Mouse (Mus musculus): Measurements from ENCODE around the gene Crls1. TPM values are rescaled to one million over a fixed set of nuclear protein-coding genes. Genes with fewer than 3 reads are reported as not detected.

The Crls1 gene
- polyA plus RNA-seq, 1 experiment from 2014 or later: 25.6 TPM

DNA sequence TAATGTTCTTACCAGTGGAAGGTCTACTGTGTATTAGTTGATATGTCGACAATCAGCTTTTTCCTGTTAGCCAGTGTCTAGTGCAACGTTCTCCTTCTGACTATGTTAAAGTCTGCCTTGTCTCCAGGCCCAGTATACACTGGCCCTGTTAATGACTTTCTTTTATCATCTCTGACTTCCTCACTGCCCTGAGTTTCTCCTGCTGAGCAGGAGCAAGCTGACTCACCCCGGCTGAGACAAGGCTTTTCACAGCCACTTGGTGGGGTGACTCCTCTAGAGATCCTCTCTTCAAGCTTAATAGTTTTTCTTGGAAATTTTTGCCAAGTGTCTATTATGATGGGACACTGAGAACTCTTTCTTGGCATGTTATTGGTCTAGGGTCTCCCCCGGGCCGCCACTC is 9.9 kb downstream of the Crls1 start:
- no peak overlapping the region for H3K4me3 ChIP-seq (ENCODE audit: low read depth, low read length)
- DNase-seq (ENCODE audit: low spot score) (no peak), ATAC-seq (ENCODE audit: insufficient read depth, low FRiP score, low TSS enrichment) (no peak)
- no peaks in the 10 kb centered on the region for H3K36me3 ChIP-seq (ENCODE audit: control insufficient read depth, insufficient read depth, low read length)
- H3K4me1 ChIP-seq (ENCODE audit: control insufficient read depth, insufficient read depth, low read length): no peaks in the 10 kb centered on the region
- no peak overlapping the region for H3K4me2 ChIP-seq (ENCODE audit: low read depth)
- WGBS: 82% methylated on average over 5 of the region's 5 CpGs
- no peak overlapping the region for H3K27ac ChIP-seq (ENCODE audit: low read depth, low read length)
- H3K9me3 ChIP-seq (ENCODE audit: control insufficient read depth, low read length): no peaks in the 10 kb centered on the region
- no peak overlapping the region for H3K9ac ChIP-seq (ENCODE audit: low read length)
- no peaks in the 10 kb centered on the region for H3K27me3 ChIP-seq (ENCODE audit: control insufficient read depth, insufficient read depth, low read length)

DNA sequence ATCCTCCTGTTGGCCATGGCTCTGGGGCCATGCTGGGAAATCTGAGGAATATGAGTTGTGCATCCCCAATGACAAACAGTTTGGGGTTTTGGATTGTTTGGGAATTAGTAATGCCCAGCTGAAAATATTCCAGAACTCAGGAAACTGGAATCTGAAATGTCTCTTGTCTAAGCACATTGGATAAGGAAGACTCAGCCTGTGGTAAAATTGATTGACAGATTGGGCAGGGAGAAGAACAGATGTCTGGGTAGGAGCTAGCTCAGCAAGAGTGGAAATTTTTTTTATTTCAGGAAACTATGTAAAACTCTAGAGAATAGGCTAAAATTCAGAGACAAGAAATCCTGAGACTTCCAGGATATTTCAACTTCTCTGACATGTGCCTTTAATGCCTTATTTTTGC is 14.0 kb downstream of the Crls1 start:
- no peak for ATAC-seq (ENCODE audit: insufficient read depth, low FRiP score, low TSS enrichment)

DNA sequence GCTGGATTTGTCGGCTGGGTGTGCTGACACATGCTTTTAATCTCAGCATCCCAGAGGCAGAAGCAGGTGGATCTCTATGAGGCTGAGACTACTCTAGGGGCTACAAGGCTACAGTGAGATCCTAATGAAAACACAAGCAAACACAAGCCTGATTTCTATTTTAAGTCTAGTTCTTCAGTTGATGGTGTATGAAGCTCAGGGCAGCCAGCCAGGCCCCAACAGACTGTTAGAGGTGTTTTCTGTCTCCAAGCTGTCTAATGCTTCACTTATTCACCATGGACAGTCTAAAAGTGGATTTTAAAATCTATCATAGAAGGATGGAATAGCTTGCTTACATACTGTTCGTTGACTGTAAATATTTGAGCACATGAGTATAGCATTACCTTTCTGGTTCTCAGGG is 15.0 kb downstream of the Crls1 start:
- Histone ChIP-seq H3K27me3 (ENCODE audit: control insufficient read depth, insufficient read depth, low read length) (no peaks in the 10 kb centered on the region), H3K9me3 (ENCODE audit: control insufficient read depth, low read length) (no peaks in the 10 kb centered on the region), H3K9ac (ENCODE audit: low read length) (no peak overlapping the region), H3K4me3 (ENCODE audit: low read depth, low read length) (no peak overlapping the region), H3K4me1 (ENCODE audit: control insufficient read depth, insufficient read depth, low read length) (no peaks in the 10 kb centered on the region), H3K36me3 (ENCODE audit: control insufficient read depth, insufficient read depth, low read length) (0 out of 2 replicates have a peak, but pooled peaks cover 2% of the 10 kb centered on the region), H3K4me2 (ENCODE audit: low read depth) (no peak overlapping the region), H3K27ac (ENCODE audit: low read depth, low read length) (no peak overlapping the region)
- ATAC-seq (ENCODE audit: insufficient read depth, low FRiP score, low TSS enrichment) (no peak), DNase-seq (ENCODE audit: low spot score) (no peak)
- WGBS: 93% methylated on average over 2 of the region's 2 CpGs

More for the DNA sequence above, 14.0 kb downstream of the Crls1 start:
- DNase-seq (ENCODE audit: low spot score): no peak
- Histone ChIP-seq H3K4me2 (ENCODE audit: low read depth) (no peak overlapping the region), H3K36me3 (ENCODE audit: control insufficient read depth, insufficient read depth, low read length) (0 out of 2 replicates have a peak, but pooled peaks cover 2% of the 10 kb centered on the region), H3K4me1 (ENCODE audit: control insufficient read depth, insufficient read depth, low read length) (no peaks in the 10 kb centered on the region), H3K27ac (ENCODE audit: low read depth, low read length) (no peak overlapping the region), H3K9ac (ENCODE audit: low read length) (no peak overlapping the region), H3K9me3 (ENCODE audit: control insufficient read depth, low read length) (no peaks in the 10 kb centered on the region), H3K4me3 (ENCODE audit: low read depth, low read length) (no peak overlapping the region), H3K27me3 (ENCODE audit: control insufficient read depth, insufficient read depth, low read length) (no peaks in the 10 kb centered on the region)

DNA sequence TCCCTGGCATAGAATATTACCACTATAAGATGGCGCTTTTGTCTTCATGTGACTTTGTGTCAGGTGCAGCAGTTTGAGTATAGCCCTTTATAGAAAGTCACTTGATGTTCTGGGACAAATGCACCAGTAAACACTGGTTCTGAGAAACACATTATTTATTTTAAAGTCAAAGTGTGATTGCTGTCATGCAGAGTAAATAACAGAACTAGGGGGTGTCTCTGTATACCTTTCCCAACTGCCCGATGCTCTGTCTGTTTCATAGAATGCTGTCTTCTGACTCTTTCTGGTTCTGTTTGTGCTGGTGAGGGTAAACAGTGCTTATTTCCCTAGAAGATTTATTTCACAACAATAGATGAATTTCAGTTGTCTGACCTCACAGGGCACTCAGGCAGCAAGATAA is 16.9 kb downstream of the Crls1 start:
- Histone ChIP-seq H3K27ac (ENCODE audit: low read depth, low read length) (no peak overlapping the region), H3K9ac (ENCODE audit: low read length) (no peak overlapping the region), H3K4me1 (ENCODE audit: control insufficient read depth, insufficient read depth, low read length) (no peaks in the 10 kb centered on the region), H3K4me3 (ENCODE audit: low read depth, low read length) (no peak overlapping the region), H3K9me3 (ENCODE audit: control insufficient read depth, low read length) (no peaks in the 10 kb centered on the region), H3K36me3 (ENCODE audit: control insufficient read depth, insufficient read depth, low read length) (0 out of 2 replicates have a peak, but pooled peaks cover 2% of the 10 kb centered on the region), H3K4me2 (ENCODE audit: low read depth) (no peak overlapping the region), H3K27me3 (ENCODE audit: control insufficient read depth, insufficient read depth, low read length) (no peaks in the 10 kb centered on the region)
- no peak for DNase-seq (ENCODE audit: low spot score)
- WGBS: 93% methylated on average over 2 of the region's 2 CpGs
- ATAC-seq (ENCODE audit: insufficient read depth, low FRiP score, low TSS enrichment): no peak

DNA sequence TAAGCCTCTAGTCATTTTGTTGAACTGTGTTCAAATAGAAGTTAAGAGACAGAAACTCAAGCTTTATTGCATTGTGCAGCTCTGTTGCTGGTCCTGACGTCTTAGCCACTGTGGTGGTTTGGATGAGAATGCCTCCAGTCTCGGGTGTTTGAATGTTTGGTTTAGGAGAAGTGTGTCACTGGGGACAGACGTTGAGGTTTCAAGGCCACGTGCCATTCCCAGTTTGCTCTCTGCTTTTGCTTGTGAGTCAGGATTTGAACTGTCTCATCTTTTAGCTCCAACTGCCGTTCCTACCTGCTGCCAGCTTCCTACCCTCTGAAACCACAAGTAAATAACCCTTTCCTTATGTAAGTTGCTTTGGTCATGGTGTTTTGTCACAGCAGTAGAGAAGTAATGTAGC is 21.1 kb downstream of the Crls1 start:
- Histone ChIP-seq H3K27me3 (ENCODE audit: control insufficient read depth, insufficient read depth, low read length) (no peaks in the 10 kb centered on the region), H3K27ac (ENCODE audit: low read depth, low read length) (no peak overlapping the region), H3K4me1 (ENCODE audit: control insufficient read depth, insufficient read depth, low read length) (no peaks in the 10 kb centered on the region), H3K36me3 (ENCODE audit: control insufficient read depth, insufficient read depth, low read length) (0 out of 2 replicates have a peak, but pooled peaks cover 2% of the 10 kb centered on the region), H3K4me3 (ENCODE audit: low read depth, low read length) (no peak overlapping the region), H3K9ac (ENCODE audit: low read length) (no peak overlapping the region), H3K9me3 (ENCODE audit: control insufficient read depth, low read length) (no peaks in the 10 kb centered on the region), H3K4me2 (ENCODE audit: low read depth) (no peak overlapping the region)
- DNase-seq (ENCODE audit: low spot score) (no peak), ATAC-seq (ENCODE audit: insufficient read depth, low FRiP score, low TSS enrichment) (no peak)
- 84% methylated on average over 5 of the region's 5 CpGs for WGBS

DNA sequence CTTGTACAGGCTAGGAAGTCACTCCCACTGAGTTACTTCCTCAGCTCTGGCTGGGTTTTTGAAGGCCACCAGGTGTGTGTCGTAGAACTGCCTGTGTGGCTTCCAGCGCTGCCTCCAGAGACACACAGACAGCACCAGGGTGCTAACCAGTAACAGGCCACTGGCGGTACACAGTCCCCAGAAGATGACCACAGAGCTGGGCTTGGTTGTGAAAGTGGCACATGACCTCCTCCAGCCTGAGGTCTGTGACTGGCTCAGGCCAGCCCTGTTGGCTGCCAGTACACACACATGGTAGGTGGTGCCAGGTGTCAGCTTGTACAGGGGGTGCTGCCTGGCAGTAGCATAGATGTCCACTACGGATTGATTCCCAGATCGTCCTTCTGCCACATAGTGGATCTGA is 23.2 kb downstream of the Crls1 start:
- Histone ChIP-seq H3K27ac (ENCODE audit: low read depth, low read length) (no peak overlapping the region), H3K9me3 (ENCODE audit: control insufficient read depth, low read length) (no peaks in the 10 kb centered on the region), H3K4me1 (ENCODE audit: control insufficient read depth, insufficient read depth, low read length) (no peaks in the 10 kb centered on the region), H3K4me2 (ENCODE audit: low read depth) (no peak overlapping the region), H3K9ac (ENCODE audit: low read length) (no peak overlapping the region), H3K27me3 (ENCODE audit: control insufficient read depth, insufficient read depth, low read length) (no peaks in the 10 kb centered on the region), H3K4me3 (ENCODE audit: low read depth, low read length) (no peak overlapping the region), H3K36me3 (ENCODE audit: control insufficient read depth, insufficient read depth, low read length) (no peaks in the 10 kb centered on the region)
- no peak for ATAC-seq (ENCODE audit: insufficient read depth, low FRiP score, low TSS enrichment)
- 89% methylated on average over 5 of the region's 5 CpGs for WGBS
- no peak for DNase-seq (ENCODE audit: low spot score)

DNA sequence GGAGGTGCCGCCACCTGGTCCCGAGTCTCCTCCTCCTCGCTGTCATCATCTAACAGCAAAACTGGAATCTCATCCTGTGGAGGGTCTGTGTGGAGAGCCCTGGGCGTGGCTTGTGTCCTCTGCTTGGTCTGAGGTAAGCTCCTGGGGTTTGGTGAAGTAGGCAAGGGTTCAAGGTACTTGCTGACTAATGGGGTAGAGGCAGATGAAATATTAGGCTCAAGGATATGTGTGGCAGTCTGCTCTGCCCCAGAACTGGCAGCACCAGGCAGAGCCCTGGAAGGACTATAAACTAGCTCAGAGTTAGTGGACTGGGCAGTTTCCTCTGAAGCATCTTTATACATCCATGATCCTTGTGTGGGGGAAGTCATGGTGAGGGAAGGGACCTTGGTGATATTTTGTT is 23.8 kb downstream of the Crls1 start:
- no peaks in the 10 kb centered on the region for H3K27me3 ChIP-seq (ENCODE audit: control insufficient read depth, insufficient read depth, low read length)
- H3K36me3 ChIP-seq (ENCODE audit: control insufficient read depth, insufficient read depth, low read length): no peaks in the 10 kb centered on the region
- ATAC-seq (ENCODE audit: insufficient read depth, low FRiP score, low TSS enrichment): no peak
- WGBS: 76% methylated on average over 4 of the region's 4 CpGs
- no peak overlapping the region for H3K9ac ChIP-seq (ENCODE audit: low read length)
- no peak for DNase-seq (ENCODE audit: low spot score)
- H3K27ac ChIP-seq (ENCODE audit: low read depth, low read length): no peak overlapping the region
- no peak overlapping the region for H3K4me2 ChIP-seq (ENCODE audit: low read depth)
- H3K4me3 ChIP-seq (ENCODE audit: low read depth, low read length): no peak overlapping the region
- no peaks in the 10 kb centered on the region for H3K9me3 ChIP-seq (ENCODE audit: control insufficient read depth, low read length)
- no peaks in the 10 kb centered on the region for H3K4me1 ChIP-seq (ENCODE audit: control insufficient read depth, insufficient read depth, low read length)

DNA sequence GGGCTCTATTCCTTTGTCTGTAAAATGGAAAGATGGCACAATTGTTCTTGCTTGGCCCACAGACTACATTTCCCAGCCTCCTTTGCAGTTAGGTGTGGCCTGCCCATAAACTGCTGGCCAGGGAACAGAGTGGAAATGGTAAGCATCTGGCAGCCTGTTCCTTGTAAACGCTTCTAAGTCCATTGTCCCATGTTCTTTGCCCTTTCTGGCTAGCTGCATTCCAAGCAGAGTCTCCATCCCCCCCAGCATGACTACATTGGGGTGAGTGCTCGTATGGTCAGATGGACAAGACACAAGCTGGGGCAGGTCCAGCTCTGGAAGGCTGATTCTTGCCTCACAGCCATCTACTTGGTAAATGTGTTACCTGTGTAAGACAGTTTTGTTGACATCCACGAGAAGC is 25.2 kb downstream of the Crls1 start:
- DNase-seq (ENCODE audit: low spot score): no peak
- Histone ChIP-seq H3K4me2 (ENCODE audit: low read depth) (no peak overlapping the region), H3K27me3 (ENCODE audit: control insufficient read depth, insufficient read depth, low read length) (no peaks in the 10 kb centered on the region), H3K4me1 (ENCODE audit: control insufficient read depth, insufficient read depth, low read length) (no peaks in the 10 kb centered on the region), H3K9ac (ENCODE audit: low read length) (no peak overlapping the region), H3K4me3 (ENCODE audit: low read depth, low read length) (no peak overlapping the region), H3K36me3 (ENCODE audit: control insufficient read depth, insufficient read depth, low read length) (no peaks in the 10 kb centered on the region), H3K9me3 (ENCODE audit: control insufficient read depth, low read length) (no peaks in the 10 kb centered on the region), H3K27ac (ENCODE audit: low read depth, low read length) (no peak overlapping the region)
- no peak for ATAC-seq (ENCODE audit: insufficient read depth, low FRiP score, low TSS enrichment)
- WGBS: 73% methylated on average over 3 of the region's 3 CpGs

DNA sequence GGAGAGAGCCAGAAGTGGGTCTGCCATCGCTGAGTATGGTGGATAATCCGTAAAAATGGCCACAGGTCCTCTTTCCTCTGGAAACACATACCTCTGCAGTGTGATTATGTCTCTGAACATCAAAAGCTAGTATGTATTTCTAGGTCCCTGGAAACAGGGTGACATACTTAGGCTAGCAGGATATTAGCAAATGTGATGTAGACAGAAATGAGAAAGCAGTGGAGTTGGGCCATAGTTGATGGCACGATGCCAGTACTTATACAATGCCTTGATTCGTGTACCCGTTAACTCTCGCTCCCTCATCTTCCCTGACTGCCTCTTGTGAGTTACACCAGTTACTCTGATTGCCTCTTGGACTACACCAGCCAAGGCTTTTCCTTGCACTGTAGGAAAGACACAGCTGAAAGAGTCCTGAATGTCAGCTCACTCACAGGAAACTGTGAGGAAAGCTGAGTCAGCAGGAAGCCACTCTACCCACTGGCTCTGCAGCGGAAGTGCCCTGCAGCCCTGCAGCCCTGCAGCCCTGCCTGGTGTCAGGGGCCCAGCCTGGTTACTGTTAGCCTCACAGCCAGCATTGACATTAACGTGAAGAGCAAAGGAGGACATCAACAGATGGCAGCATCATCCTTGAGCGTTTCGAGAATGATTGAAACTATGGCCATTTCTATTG is 27.3 kb downstream of the Crls1 start:
- WGBS: 89% methylated on average over 10 of the region's 10 CpGs
- Histone ChIP-seq H3K36me3 (ENCODE audit: control insufficient read depth, insufficient read depth, low read length) (no peaks in the 10 kb centered on the region), H3K9me3 (ENCODE audit: control insufficient read depth, low read length) (no peaks in the 10 kb centered on the region), H3K9ac (ENCODE audit: low read length) (no peak overlapping the region), H3K4me1 (ENCODE audit: control insufficient read depth, insufficient read depth, low read length) (peaks cover under 1% of the 10 kb centered on the region; the same call in 1 of the 2 replicates), H3K27ac (ENCODE audit: low read depth, low read length) (no peak overlapping the region), H3K27me3 (ENCODE audit: control insufficient read depth, insufficient read depth, low read length) (peaks cover 4% of the 10 kb centered on the region; the same call in 1 of the 2 replicates), H3K4me2 (ENCODE audit: low read depth) (no peak overlapping the region), H3K4me3 (ENCODE audit: low read depth, low read length) (no peak overlapping the region)
- no peak for DNase-seq (ENCODE audit: low spot score)
- no peak for ATAC-seq (ENCODE audit: insufficient read depth, low FRiP score, low TSS enrichment)

Measured in neural tube, embryonic 11.5 days (tissue).